Mouse (Mus musculus) layer of hippocampus, adult 2 months (tissue): ENCODE measurements around the gene Wwp2. TPM values are rescaled to one million over a fixed set of nuclear protein-coding genes. Genes with fewer than 3 reads are reported as not detected.
"Not testable (repeated sequence)": the region's sequence is repeated elsewhere in the genome, so short reads cannot be mapped to it uniquely, and the experiment has no call there.

Source experiments
- DNase-seq, 2 experiments: peaks; one replicate each; pipeline ENCODE4 v3.0.0; 2022; ENCODE audit warnings: low spot score in 2 of 2
- H3K27ac ChIP-seq: fragments of 200-600 bp; 2 replicates; pipeline ENCODE4 v1.8.1; 2022
- H3K4me3 ChIP-seq: fragments of 200-600 bp; 2 replicates; pipeline ENCODE4 v1.8.1; 2022; ENCODE audit warnings: mild to moderate bottlenecking
- CTCF ChIP-seq: fragments of 200-600 bp; conservative IDR thresholded peaks from 2 replicates; pipeline ENCODE4 v1.8.1; 2022; ENCODE audit warnings: antibody characterized with exemption, mild to moderate bottlenecking, moderate library complexity
- total RNA-seq, 2 experiments: library from RNA; stranded (reverse); gene quantifications; 2 replicates each; pipeline ENCODE4 v1.2.3; 2021

Gene Wwp2
- total RNA-seq, 2 experiments from 2014 or later: 37.1 to 38.0 TPM

- Histone ChIP-seq H3K4me3 (no peak overlapping the region), H3K27ac (no peak overlapping the region)
- TF ChIP-seq CTCF: 0 out of 2 replicates have a peak, but pooled peaks have one; percentile 9
- no peak for DNase-seq
Measured at GRCm38 (mm10) chr8:107466642-107467041, 30.5 kb downstream of the Wwp2 start.

GRCm38 (mm10) chr8:107468811-107469302 is 32.7 kb downstream of the Wwp2 start:
- TF ChIP-seq CTCF: no peak
- Histone ChIP-seq H3K4me3 (no peak overlapping the region), H3K27ac (no peak overlapping the region)
- no peak for DNase-seq

- Histone ChIP-seq H3K4me3 (no peak overlapping the region), H3K27ac (peak overlapping the region; percentile 3; the same call in 1 of the 2 replicates)
- no peak for TF ChIP-seq CTCF
Measured at GRCm38 (mm10) chr8:107470302-107470701, 34.1 kb downstream of the Wwp2 start.

GRCm38 (mm10) chr8:107472403-107473100 is 36.4 kb downstream of the Wwp2 start:
- peak overlapping the region; percentile 63; the same call in 1 of the 2 replicates for H3K27ac ChIP-seq
- no peak for DNase-seq
- TF ChIP-seq CTCF: no peak
- H3K4me3 ChIP-seq: no peak overlapping the region

More at GRCm38 (mm10) chr8:107470302-107470701, 34.1 kb downstream of the Wwp2 start:
- no peak for DNase-seq

GRCm38 (mm10) chr8:107473369-107473768 is 37.2 kb downstream of the Wwp2 start:
- Histone ChIP-seq H3K4me3 (no peak overlapping the region), H3K27ac (peak overlapping the region; percentile 37; the same call in 1 of the 2 replicates)
- no peak for TF ChIP-seq CTCF
- DNase-seq: no peak

- no peak for DNase-seq
- TF ChIP-seq CTCF: no peak
- Histone ChIP-seq H3K4me3 (no peak overlapping the region), H3K27ac (peak overlapping the region; percentile 43)
Measured at GRCm38 (mm10) chr8:107475613-107476012, 39.4 kb downstream of the Wwp2 start.

- not testable (repeated sequence) for DNase-seq, H3K4me3 ChIP-seq
- peak overlapping the region; percentile 43; the same call in 1 of the 2 replicates for H3K27ac ChIP-seq
Measured at GRCm38 (mm10) chr8:107476786-107477185, 40.6 kb downstream of the Wwp2 start.

- no peak for TF ChIP-seq CTCF
- no peak overlapping the region for H3K27ac ChIP-seq
- no peak for DNase-seq
- H3K4me3 ChIP-seq: no peak overlapping the region
Measured at GRCm38 (mm10) chr8:107478728-107479127, 42.6 kb downstream of the Wwp2 start.

- no peak for DNase-seq
- Histone ChIP-seq H3K27ac (no peak overlapping the region), H3K4me3 (no peak overlapping the region)
- TF ChIP-seq CTCF: no peak
Measured at GRCm38 (mm10) chr8:107480436-107480835, 44.3 kb downstream of the Wwp2 start.

- peak; percentile 66 to 67 for DNase-seq
- TF ChIP-seq CTCF: no peak
- Histone ChIP-seq H3K27ac (peak overlapping the region; percentile 39; the same call in 1 of the 2 replicates), H3K4me3 (no peak overlapping the region)
Measured at GRCm38 (mm10) chr8:107483250-107483649, 47.1 kb downstream of the Wwp2 start.

- Histone ChIP-seq H3K4me3 (no peak overlapping the region), H3K27ac (no peak overlapping the region)
- no peak for TF ChIP-seq CTCF
- no peak for DNase-seq
Measured at GRCm38 (mm10) chr8:107484956-107485355, 48.8 kb downstream of the Wwp2 start.

GRCm38 (mm10) chr8:107488551-107488950 is 52.4 kb downstream of the Wwp2 start:
- H3K27ac ChIP-seq: no peak overlapping the region; the same call in 1 of the 2 replicates
- no peak for DNase-seq
- no peak for TF ChIP-seq CTCF
- H3K4me3 ChIP-seq: no peak overlapping the region

GRCm38 (mm10) chr8:107489086-107489485 is 52.9 kb downstream of the Wwp2 start:
- DNase-seq: no peak
- TF ChIP-seq CTCF: no peak
- H3K27ac ChIP-seq: peak overlapping the region; percentile 73; the same call in 1 of the 2 replicates
- no peak overlapping the region for H3K4me3 ChIP-seq

- Histone ChIP-seq H3K27ac (peak overlapping the region; percentile 73), H3K4me3 (no peak overlapping the region)
- no peak for DNase-seq
- no peak for TF ChIP-seq CTCF
Measured at GRCm38 (mm10) chr8:107489921-107490320, 53.8 kb downstream of the Wwp2 start.
